Mouse (Mus musculus): Measurements from ENCODE around the gene Gmip. TPM values are rescaled to one million over a fixed set of nuclear protein-coding genes. Genes with fewer than 3 reads are reported as not detected.

The Gmip gene
- polyA plus RNA-seq, 1 experiment from 2014 or later: 14.2 TPM

Other genes with a start within 250 kb of the Gmip start
- gene Zfp868, start 183.1 kb upstream of the Gmip start, polyA plus RNA-seq (2014; fragmentation: Nextera tagmentation; extraction: Ambion mirVana): 34.4 and 35.2 TPM in 2 replicates
- gene Zfp964, start 154.2 kb upstream of the Gmip start, polyA plus RNA-seq (2014; fragmentation: Nextera tagmentation; extraction: Ambion mirVana): 1.8 and 2.6 TPM in 2 replicates
- 37.0 and 37.1 TPM in 2 replicates for gene Zfp869, start 98.0 kb upstream of the Gmip start, polyA plus RNA-seq (2014; fragmentation: Nextera tagmentation; extraction: Ambion mirVana)
- gene Zfp963, start 58.7 kb upstream of the Gmip start, polyA plus RNA-seq (2014; fragmentation: Nextera tagmentation; extraction: Ambion mirVana): 7.6 and 8.8 TPM in 2 replicates
- gene Gm20422, start 33.8 kb upstream of the Gmip start, polyA plus RNA-seq (2014; fragmentation: Nextera tagmentation; extraction: Ambion mirVana): 0.36 TPM in 1 of 2 replicates, not detected in the other
- gene Atp13a1, start 17.5 kb upstream of the Gmip start, polyA plus RNA-seq (2014; fragmentation: Nextera tagmentation; extraction: Ambion mirVana): 47.7 and 50.1 TPM in 2 replicates
- 39.5 and 42.0 TPM in 2 replicates for gene Zfp866, start 17.5 kb upstream of the Gmip start, polyA plus RNA-seq (2014; fragmentation: Nextera tagmentation; extraction: Ambion mirVana)
- gene Lpar2, start 13.8 kb downstream of the Gmip start, polyA plus RNA-seq (2014; fragmentation: Nextera tagmentation; extraction: Ambion mirVana): 0.73 and 1.2 TPM in 2 replicates
- gene Pbx4, start 23.8 kb downstream of the Gmip start, polyA plus RNA-seq (2014; fragmentation: Nextera tagmentation; extraction: Ambion mirVana): 28.8 and 31.2 TPM in 2 replicates
- gene Cilp2, start 79.0 kb downstream of the Gmip start, polyA plus RNA-seq (2014; fragmentation: Nextera tagmentation; extraction: Ambion mirVana): 0.47 and 0.86 TPM in 2 replicates
- gene Tssk6, start 93.5 kb downstream of the Gmip start, polyA plus RNA-seq (2014; fragmentation: Nextera tagmentation; extraction: Ambion mirVana): 4.1 and 4.8 TPM in 2 replicates
- 151 and 161 TPM in 2 replicates for gene Ndufa13, start 93.9 kb downstream of the Gmip start, polyA plus RNA-seq (2014; fragmentation: Nextera tagmentation; extraction: Ambion mirVana)
- gene Yjefn3, start 94.0 kb downstream of the Gmip start, polyA plus RNA-seq (2014; fragmentation: Nextera tagmentation; extraction: Ambion mirVana): 3.7 and 5.0 TPM in 2 replicates
- gene Gatad2a, start 187.7 kb downstream of the Gmip start, polyA plus RNA-seq (2014; fragmentation: Nextera tagmentation; extraction: Ambion mirVana): 80.7 and 92.7 TPM in 2 replicates
- gene Mau2, start 234.1 kb downstream of the Gmip start, polyA plus RNA-seq (2014; fragmentation: Nextera tagmentation; extraction: Ambion mirVana): 57.3 and 62.1 TPM in 2 replicates
- gene Sugp1, start 234.1 kb downstream of the Gmip start, polyA plus RNA-seq (2014; fragmentation: Nextera tagmentation; extraction: Ambion mirVana): 39.2 and 39.5 TPM in 2 replicates